In genomic region chr5:148929116-148929449, GRCm38 (mm10) we compare ENCODE assay signal across 8 mouse cellular contexts. TPM values are rescaled to one million over a fixed set of nuclear protein-coding genes. Genes with fewer than 3 reads are reported as not detected.
DNase-seq lines count a peak whose midpoint lies in the region; ATAC-seq and TF ChIP-seq lines count a peak whose summit lies in the region.

TSS of gene Katnal1 (minus strand) at chr5:148929320.

- H3K4me3 ChIP-seq in neural tube, embryonic 11.5 days (ENCODE audit: low read depth, low read length) = peak within 1 kb of the TSS; percentile 71
- peak within 1 kb of the TSS; percentile 74 for H3K4me3 ChIP-seq in midbrain, postnatal 0 days (ENCODE audit: low read depth, low read length)

- no peaks in the 10 kb centered on the region for H3K27me3 ChIP-seq in neural tube, embryonic 11.5 days (ENCODE audit: control insufficient read depth, insufficient read depth, low read length)
- no peaks in the 10 kb centered on the region for H3K27me3 ChIP-seq in midbrain, postnatal 0 days (ENCODE audit: insufficient read depth, low read length)

- peak within 1 kb of the TSS; percentile 73 for H3K4me2 ChIP-seq in neural tube, embryonic 11.5 days (ENCODE audit: low read depth)
- H3K4me2 ChIP-seq in midbrain, postnatal 0 days (ENCODE audit: low read depth, low read length, poor library complexity, severe bottlenecking) = peak within 1 kb of the TSS; percentile 52

- TF ChIP-seq CTCF in midbrain, postnatal 0 days (IDR thresholded peaks at IDR 0.05) = 0 out of 2 replicates have a peak, but pooled peaks have one; percentile 1

- peak within 1 kb of the TSS; percentile 94 for H3K27ac ChIP-seq in neural tube, embryonic 11.5 days (ENCODE audit: low read depth, low read length)
- peak within 1 kb of the TSS; percentile 99 for H3K27ac ChIP-seq in midbrain, postnatal 0 days (ENCODE audit: low read depth, low read length)

- H3K4me1 ChIP-seq in neural tube, embryonic 11.5 days (ENCODE audit: control insufficient read depth, insufficient read depth, low read length) = 0 out of 2 replicates have a peak, but pooled peaks cover 11% of the 10 kb centered on the region
- no peaks in the 10 kb centered on the region for H3K4me1 ChIP-seq in midbrain, postnatal 0 days (ENCODE audit: insufficient read depth, low read length)

- H3K9me3 ChIP-seq in neural tube, embryonic 11.5 days (ENCODE audit: control insufficient read depth, low read length) = no peaks in the 10 kb centered on the region
- H3K9me3 ChIP-seq in midbrain, postnatal 0 days (ENCODE audit: low read length) = no peaks in the 10 kb centered on the region

- DNase-seq in cerebellum, postnatal 14 days = no peak
- no peak for DNase-seq in neural tube, embryonic 11.5 days (ENCODE audit: low spot score)
- no peak for DNase-seq in neural tube, embryonic 10.5 days (ENCODE audit: extremely low spot score, low spot score)
- DNase-seq in layer of hippocampus, postnatal 25 days (ENCODE audit: extremely low spot score in 1 of 2, low spot score in 1 of 2) = no peak
- DNase-seq in midbrain, postnatal 0 days (ENCODE audit: low spot score) = no peak
- no peak for DNase-seq in spleen, postnatal 4 days (ENCODE audit: low spot score in 2 of 2)
- DNase-seq in cerebellum, adult 11-12 months = no peak

- no peaks in the 10 kb centered on the region for H3K36me3 ChIP-seq in neural tube, embryonic 11.5 days (ENCODE audit: control insufficient read depth, insufficient read depth, low read length)
- 0 out of 2 replicates have a peak, but pooled peaks cover 3% of the 10 kb centered on the region for H3K36me3 ChIP-seq in midbrain, postnatal 0 days (ENCODE audit: insufficient read depth, low read length)

- peak within 1 kb of the TSS; percentile 93 for H3K9ac ChIP-seq in neural tube, embryonic 11.5 days (ENCODE audit: low read length)
- peak within 1 kb of the TSS; percentile 87 for H3K9ac ChIP-seq in midbrain, postnatal 0 days (replicated peaks; ENCODE audit: low read length, poor library complexity, severe bottlenecking)

- peak; percentile 67 for ATAC-seq in cerebellum, adult (ENCODE audit: insufficient number of reproducible peaks, low FRiP score, low TSS enrichment)
- no peak for ATAC-seq in neural tube, embryonic 11.5 days (ENCODE audit: insufficient read depth, low FRiP score, low TSS enrichment)
- no peak; the same call in 1 of the 2 replicates for ATAC-seq in midbrain, postnatal 0 days (ENCODE audit: low FRiP score)

- under 1% methylated on average over 16 of the region's 16 CpGs for WGBS in neural tube, embryonic 11.5 days
- whole genome bisulfite sequencing in midbrain, postnatal 0 days = under 1% methylated on average over 16 of the region's 16 CpGs

RNA-seq across cellular contexts. Expression of gene Katnal1, which starts in this region (rescaled TPM):
- 23.4 and 34.1 TPM in 2 replicates for polyA plus RNA-seq in neural tube, embryonic 11.5 days (2014; fragmentation: Nextera tagmentation; extraction: Ambion mirVana)
- total RNA-seq in layer of hippocampus, postnatal 25 days (2021) = 10 to 100 TPM; 60.1 to 63.6 TPM
- total RNA-seq in midbrain, postnatal 0 days (2014; rRNA removed) = 38.0 and 51.1 TPM in 2 replicates
- 23.6 and 31.4 TPM in 2 replicates for polyA plus RNA-seq in midbrain, postnatal 0 days (2015; fragmentation: Nextera tagmentation; extraction: Ambion mirVana)
